Mouse (Mus musculus) central nervous system, embryonic 18 days (tissue): ENCODE measurements around the gene Nsl1. TPM values are rescaled to one million over a fixed set of nuclear protein-coding genes. Genes with fewer than 3 reads are reported as not detected.

Source experiments
- polyA plus RNA-seq: library from polyadenylated mRNA; depleted of rRNA; stranded (reverse); fragments of >200 nt; gene quantifications from 2 replicates; pipeline ENCODE4 v1.2.3, GENCODE M21; 2012; rRNA removed

Nsl1 gene
- polyA plus RNA-seq: 3.1 and 3.5 TPM in 2 replicates

DNA sequence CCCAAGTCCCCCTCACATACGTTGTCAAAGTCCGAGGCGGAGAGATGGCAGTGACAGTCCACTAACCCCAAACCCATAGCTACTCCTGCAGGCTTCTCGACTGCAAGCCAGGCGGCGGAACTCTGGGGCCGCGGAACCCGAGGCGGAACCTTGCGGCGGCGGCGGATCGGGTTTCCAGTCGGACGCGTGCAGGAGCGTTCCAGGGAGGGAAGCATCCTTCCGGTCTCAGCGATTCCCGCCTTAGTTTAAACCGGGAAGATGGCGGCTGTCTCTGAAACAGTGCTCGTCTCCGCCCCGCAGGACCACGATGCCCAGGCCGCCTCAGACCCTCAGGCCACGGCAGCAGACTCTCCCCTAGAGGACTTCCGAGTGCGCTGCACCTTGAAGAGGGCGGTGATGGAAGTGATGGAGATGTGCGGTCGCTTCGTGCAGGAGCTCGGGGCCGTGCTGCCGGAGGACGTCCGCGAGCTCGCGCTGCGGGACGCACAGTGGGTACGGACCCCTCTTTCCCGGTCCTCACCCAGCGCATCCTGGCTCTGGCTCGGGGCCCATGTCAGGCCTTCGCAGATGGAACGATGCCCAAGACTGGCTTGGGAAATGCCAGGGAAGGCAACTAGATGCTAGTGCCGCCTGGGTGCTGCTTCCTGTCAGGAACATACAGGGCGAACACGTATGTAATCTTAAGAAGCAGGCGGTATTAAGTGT, at the start of gene Nsl1, which contains the start of gene Tatdn3:
Nsl1 (plus strand) TSS at position 232 of the 705 bp plus-strand sequence.
Tatdn3 (minus strand) TSS at position 152 of the 705 bp plus-strand sequence.

GRCm38 (mm10) chr1:191026021-191026713, 36.6 kb upstream of the Nsl1 start, which contains the start of gene Flvcr1:
Flvcr1 (minus strand) TSS chr1:191026158.

GRCm38 (mm10) chr1:191036554-191037334, 26.1 kb upstream of the Nsl1 start, which contains the start of gene Spata45:
Spata45 (plus strand) TSS chr1:191036639.

GRCm38 (mm10) chr1:191097802-191098747, 35.3 kb downstream of the Nsl1 start, which contains the start of gene Batf3:
Batf3 (plus strand) TSS chr1:191097847.

Other genes with a start within 250 kb of the Nsl1 start
- gene Rps6kc1, start 151.2 kb upstream of the Nsl1 start, polyA plus RNA-seq: 21.9 and 22.1 TPM in 2 replicates
- gene Angel2, start 137.9 kb upstream of the Nsl1 start, polyA plus RNA-seq: 61.2 and 61.8 TPM in 2 replicates
- 55.8 and 56.2 TPM in 2 replicates for gene Vash2, start 83.7 kb upstream of the Nsl1 start, polyA plus RNA-seq
- gene Flvcr1, start 36.9 kb upstream of the Nsl1 start, polyA plus RNA-seq: 30.6 and 33.8 TPM in 2 replicates
- gene Spata45, start 26.4 kb upstream of the Nsl1 start, polyA plus RNA-seq: 0.24 TPM in 1 of 2 replicates, not detected in the other
- gene Tatdn3, start 80 bp upstream of the Nsl1 start, polyA plus RNA-seq: 34.1 and 38.5 TPM in 2 replicates
- 1.4 and 2.0 TPM in 2 replicates for gene Batf3, start 34.8 kb downstream of the Nsl1 start, polyA plus RNA-seq
- not detected in 2 replicates for gene Fam71a, start 101.8 kb downstream of the Nsl1 start, polyA plus RNA-seq
- gene Atf3, start 155.0 kb downstream of the Nsl1 start, polyA plus RNA-seq: 1.3 and 1.5 TPM in 2 replicates